Mouse (Mus musculus): ENCODE measurements around the gene Paxbp1.

DNA sequence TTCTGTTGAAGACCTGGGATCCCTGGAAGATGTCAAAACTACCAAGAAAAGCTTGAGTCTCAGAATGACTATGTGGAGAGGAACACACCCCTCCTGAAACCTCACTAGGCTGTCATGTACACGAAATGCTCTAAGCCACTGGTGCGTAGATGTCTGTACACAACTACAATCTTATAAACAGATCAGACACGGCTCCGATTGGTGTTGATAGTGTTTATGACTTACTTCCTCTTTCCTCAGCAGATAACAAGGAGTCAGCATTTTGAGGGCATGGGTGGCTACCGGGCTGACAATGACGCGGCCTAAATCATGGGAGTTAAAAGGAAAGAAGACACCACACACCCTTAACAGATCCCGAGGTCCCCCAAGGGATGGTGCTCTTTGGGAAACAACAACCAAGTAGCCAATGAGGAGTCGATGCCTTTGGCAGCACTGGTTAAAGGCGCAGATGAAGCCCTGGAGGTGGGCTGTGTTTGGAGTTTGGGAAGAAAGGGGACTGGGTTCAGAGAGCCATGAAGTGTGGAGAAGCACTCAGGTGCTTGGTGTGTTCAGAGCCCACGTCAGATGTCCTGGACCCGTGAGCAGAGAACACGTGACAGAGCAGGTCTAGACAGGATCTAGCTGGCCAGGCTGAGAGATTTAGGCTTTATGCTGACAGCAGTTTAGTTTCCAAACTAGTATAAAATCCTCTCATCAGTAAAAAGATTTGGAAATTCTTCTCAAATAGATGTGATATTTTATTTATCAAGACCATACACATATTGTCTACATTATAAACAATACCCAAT, 17.4 kb upstream of the Paxbp1 start:
- no peak for TF ChIP-seq CTCF (IDR thresholded peaks at IDR 0.05; ENCODE audit: borderline replicate concordance, insufficient read depth, low read depth, low read length)
- TF ChIP-seq POLR2A (IDR thresholded peaks at IDR 0.05; ENCODE audit: borderline replicate concordance, insufficient read depth, low read length) = no peak

Measured in cerebellum, adult 2 months (tissue).